Mouse (Mus musculus) E14TG2a.4 (cell line): ENCODE results near the gene Map4.

Experiments used
- CTCF ChIP-seq: conservative IDR thresholded peaks from 2 replicates; pipeline ENCODE4 v1.5.1; 2014; ENCODE audit warnings: low read length
- NANOG ChIP-seq: IDR thresholded peaks from 2 replicates; pipeline ENCODE4 v1.6.1; 2014; ENCODE audit warnings: borderline replicate concordance, low read length, mixed read lengths
- POU5F1 ChIP-seq: IDR thresholded peaks from 2 replicates; pipeline ENCODE4 v1.6.1; 2014; ENCODE audit warnings: low read length, borderline replicate concordance

- TF ChIP-seq CTCF (no peak), NANOG (peak; percentile 92), POU5F1 (no peak)
Observed at GRCm38 (mm10) chr9:109909926-109910325, 21.3 kb upstream of the Map4 start.
